Mouse (Mus musculus) testis, postnatal 14 days (tissue): Measurements from ENCODE around the gene Pcyt1a.
"Not testable (repeated sequence)": the region's sequence is repeated elsewhere in the genome, so short reads cannot be mapped to it uniquely, and the experiment has no call there.

Source experiments
- DNase-seq: peaks from one replicate; pipeline ENCODE4 v3.0.0; 2021; ENCODE audit warnings: low spot score

The Pcyt1a gene

DNA sequence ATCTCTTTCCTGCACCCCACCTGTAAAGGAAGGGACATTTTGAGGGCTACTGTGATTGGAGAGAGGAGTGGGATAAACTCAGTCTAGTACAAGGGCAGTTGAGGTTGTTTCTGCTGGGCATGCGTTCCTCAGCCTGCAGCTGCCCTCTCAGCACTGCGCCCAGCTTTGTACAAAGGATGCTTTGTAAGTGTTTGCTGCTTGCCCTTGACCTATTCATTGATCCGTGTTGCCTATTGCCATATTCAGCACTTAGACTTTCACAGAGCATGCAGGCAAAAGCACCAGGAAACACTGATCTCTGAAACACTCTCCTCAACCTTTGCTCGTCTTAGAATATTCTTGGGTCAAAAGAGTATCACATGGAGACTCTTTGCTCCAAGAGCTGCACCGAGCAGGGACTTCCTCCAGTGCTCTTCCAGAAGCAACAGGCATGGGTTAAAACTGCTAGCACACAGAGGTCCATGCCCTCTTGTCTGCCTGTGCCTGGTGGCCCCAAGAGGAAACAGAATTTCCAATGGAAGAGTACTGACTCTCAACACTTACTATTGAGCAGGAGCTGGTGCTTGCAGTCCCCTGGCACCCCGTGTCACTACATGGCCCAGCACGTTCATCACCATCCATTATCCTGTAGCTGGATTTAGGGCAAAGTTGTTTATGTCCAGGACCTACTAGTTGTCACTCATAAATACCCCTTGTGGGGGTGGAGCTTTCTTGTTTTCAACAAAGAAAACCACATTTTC lies 41.7 kb downstream of the Pcyt1a start:
- DNase-seq, result no peak

DNA sequence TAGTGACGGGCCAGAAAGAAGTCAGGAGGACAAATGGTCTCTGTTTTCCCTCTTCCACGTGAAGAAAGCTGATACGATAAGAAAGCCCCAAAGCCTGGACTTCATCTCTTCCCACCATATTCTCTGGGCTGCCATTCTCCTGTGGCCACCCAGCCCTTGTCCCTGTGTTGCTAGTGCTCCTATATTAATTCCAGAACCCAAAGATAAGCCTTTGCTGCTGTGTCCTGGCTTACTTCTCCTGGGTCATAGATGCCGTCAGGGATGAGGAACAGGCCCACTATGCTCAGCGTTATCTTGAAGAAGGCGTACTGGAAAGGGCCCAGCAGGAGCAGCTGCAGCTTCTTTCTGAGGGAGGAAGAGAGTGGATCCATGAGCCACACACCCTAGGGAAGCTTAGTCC lies 46.6 kb downstream of the Pcyt1a start:
- no peak for DNase-seq

GRCm38 (mm10) chr16:32479415-32479814 lies 48.7 kb downstream of the Pcyt1a start:
- DNase-seq, result no peak

GRCm38 (mm10) chr16:32484431-32484871 lies 53.7 kb downstream of the Pcyt1a start:
- no peak for DNase-seq

- no peak for DNase-seq
These were observed 54.5 kb downstream of the Pcyt1a start for GRCm38 (mm10) chr16:32485209-32485608.

DNA sequence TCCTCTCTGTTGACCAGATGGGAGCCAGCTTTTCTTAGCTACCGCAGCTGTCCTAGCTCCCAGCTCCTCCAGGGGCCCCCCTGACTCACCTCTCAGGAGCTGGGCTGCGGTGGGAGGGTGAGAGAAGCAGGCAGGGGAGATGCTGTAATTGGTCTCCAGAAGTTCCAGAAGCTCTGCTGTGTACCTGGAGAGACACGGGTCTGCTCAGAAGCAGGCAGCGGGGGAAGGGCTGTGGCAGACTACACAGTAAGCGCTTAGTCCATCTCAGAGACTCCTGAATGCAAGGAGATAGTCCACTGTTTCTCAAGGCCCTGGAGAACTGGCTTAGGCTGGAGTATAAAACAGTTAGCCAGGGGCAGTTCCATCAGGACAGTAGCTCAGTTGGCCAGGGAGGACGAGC lies 55.3 kb downstream of the Pcyt1a start:
- no peak for DNase-seq

DNA sequence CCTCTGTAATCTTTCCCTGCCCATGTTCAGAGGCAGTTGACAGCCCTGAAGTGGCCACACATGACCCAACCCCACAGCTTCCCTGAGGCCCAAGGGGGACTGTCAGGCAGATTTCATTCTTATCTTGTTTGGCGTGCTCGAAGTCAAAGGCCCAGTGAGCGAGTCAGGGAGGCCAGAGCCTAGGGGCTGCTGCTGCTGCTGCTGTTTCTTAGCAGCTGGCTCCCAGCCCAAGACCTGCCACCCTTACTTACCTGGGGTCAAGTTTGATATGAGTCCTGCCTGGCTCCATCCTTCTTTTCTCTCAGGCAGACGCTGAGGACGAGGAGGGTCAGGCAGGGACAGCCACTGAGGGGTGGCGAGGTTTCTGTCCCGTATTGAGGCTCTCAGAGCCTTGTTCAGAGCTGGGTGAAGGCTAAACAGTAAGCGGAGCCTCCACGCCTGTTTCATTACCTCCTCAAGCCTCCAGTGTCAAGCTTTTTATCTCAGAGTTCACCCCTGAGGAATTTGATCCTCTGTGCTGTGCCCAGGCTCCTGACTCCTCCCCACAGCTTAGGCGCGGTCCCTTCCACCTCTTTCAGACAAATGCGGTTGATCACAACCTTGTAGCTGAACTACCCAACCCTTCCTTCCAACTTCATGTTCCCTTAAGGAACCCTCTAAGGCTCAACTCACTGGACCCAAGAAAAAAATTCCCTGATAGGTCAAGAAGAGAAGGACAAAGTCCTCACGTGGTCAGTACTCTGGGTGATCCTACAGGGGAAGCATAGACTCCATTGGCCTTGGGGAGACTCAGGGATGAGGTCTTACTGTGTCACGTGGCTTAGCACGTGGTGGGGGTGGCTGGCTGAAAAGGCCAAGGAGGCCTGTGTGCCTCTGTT lies 56.8 kb downstream of the Pcyt1a start, which contains the start of gene Slc51a:
Gene Slc51a (minus strand): TSS at position 646 of the 878 bp plus-strand sequence.
- DNase-seq, result no peak

DNA sequence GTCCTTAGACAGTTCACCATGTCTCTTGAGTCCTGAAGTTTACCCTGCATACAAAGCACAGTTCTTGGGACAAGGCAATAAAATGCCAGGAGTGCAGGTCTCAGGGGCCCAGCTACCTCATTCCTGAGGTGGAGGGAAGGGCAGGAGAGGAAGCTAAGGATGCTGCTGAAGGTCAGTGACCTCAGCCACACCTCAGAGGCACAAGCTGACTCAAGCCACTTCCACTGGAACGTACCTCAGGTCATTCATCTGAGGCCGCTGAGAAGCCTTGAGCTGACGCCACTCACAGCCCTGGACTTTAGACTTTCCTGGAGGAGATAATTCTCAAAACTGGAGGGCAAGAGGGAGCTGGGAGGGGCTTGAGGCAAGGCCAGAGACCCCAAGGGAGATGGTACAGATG lies 58.2 kb downstream of the Pcyt1a start:
- no peak for DNase-seq

- DNase-seq, result not testable (repeated sequence)
These were observed 63.6 kb downstream of the Pcyt1a start for GRCm38 (mm10) chr16:32494371-32494770.

- DNase-seq, result no peak
These were observed 65.2 kb downstream of the Pcyt1a start, which contains the start of gene Zdhhc19 for GRCm38 (mm10) chr16:32495965-32496364. Gene Zdhhc19, plus strand, starts transcription at chr16:32496265.

DNA sequence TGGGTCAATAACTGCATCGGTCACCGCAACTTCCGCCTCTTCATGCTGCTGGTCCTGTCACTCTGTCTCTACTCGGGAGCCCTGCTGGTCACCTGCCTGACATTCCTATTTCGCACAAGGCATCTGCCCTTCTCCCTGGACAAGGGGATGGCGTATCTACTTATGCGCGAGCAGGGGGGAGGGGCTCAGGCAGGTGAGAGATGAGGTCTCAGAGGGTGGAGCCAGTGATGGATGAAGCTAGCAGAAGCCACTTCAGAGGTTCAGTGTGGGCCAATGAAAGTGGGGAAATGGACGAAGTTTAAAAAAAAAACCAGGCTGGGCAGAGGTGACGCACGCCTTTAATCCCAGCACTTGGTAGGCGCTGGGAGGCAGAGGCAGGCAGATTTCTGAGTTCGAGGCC lies 68.3 kb downstream of the Pcyt1a start:
- DNase-seq, result no peak

DNA sequence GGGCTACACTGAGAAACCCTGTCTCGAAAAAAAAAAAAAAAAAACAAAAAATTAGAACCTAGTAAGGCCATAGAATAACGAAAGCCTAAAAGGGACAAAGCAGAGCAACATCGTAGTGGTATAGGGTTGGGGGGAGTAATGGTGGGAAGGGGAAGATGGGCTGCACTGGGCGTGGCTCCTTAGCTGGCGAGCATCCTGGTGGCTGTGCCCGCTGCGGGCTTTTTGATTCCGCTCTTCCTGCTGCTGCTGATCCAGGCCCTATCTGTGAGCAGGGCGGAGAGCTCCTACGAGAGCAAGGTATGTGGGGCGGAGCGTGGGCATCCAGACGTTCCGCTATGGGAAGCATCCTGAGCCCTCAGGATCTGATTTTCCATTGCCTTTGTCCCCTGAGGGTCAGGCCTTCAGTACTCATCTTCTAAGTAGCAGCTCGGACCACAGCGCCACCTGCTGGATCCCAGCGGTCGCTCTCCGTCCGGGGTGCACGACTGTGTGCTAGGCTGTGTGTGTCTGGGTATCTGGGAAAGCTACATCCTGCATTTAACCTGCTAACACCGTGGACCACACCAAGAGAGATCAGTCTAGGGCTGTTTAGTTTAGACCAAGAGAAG lies 68.8 kb downstream of the Pcyt1a start:
- DNase-seq, result peak; percentile 85

DNA sequence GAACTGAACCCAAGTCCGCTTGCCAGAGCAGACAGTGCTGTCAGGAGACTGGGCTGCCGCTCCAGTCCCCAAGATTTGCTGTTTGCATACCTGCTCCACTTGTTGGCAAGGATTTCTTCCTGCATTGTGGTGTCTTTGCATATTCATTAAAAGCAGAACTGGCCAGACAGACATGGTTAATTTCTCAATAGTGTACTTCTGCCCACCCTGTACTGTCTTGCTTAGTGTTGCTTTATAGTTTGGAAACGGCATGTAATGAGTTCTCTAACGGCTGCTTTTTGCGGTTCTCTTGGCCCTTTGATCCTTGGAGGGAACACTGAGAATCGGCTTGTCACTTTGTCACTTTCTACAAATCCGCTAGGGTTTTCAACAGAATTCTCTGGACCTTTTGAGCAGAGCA lies 70.7 kb downstream of the Pcyt1a start:
- DNase-seq, result no peak

GRCm38 (mm10) chr16:32502621-32503335 lies 72.1 kb downstream of the Pcyt1a start:
- no peak for DNase-seq

DNA sequence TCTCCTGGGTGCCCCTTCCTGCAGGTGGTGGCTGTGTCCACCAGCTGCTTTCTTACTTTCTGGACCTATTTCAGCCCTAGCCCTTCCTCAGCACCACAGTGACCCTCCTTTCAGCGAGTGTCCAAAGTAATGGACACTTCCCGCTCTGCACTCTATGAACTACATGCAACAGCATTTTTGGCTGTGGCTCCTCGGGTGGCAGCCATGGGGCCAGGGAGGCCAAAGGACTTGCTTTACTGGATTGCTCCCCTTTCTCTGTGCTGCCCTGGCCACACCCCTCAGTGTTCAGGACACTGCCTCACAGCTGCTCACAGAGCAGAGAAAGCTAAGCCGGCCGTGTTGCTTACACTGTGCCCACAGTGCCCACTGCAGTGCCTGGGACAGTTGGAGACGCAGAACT lies 72.9 kb downstream of the Pcyt1a start:
- no peak for DNase-seq

DNA sequence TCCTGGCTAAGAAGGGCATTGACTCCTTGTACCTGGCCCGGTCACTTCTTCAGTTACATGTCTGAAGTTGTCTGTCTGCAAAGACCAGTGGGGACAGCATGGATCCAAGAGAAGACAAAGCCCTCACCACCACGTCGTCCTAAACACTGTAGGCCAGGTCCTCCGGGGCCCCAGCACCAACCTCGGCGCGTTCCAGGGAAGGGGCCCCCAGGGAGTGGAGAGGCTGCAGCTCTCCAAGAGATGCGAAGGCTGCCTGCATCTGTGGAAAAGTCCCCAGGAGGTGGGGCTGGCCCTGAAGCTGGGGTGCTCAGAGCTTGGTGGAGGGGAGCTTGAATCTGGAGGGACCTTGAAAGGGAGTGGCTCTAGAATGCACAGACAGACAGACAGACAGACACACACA lies 75.6 kb downstream of the Pcyt1a start:
- DNase-seq, result no peak

- no peak for DNase-seq
These were observed 76.1 kb downstream of the Pcyt1a start for GRCm38 (mm10) chr16:32506868-32507267.

GRCm38 (mm10) chr16:32507407-32507806 lies 76.7 kb downstream of the Pcyt1a start:
- peak; percentile 41 for DNase-seq

- no peak for DNase-seq
These were observed 77.3 kb downstream of the Pcyt1a start for GRCm38 (mm10) chr16:32508035-32508434.

GRCm38 (mm10) chr16:32508506-32509065 lies 77.9 kb downstream of the Pcyt1a start:
- DNase-seq, result no peak

GRCm38 (mm10) chr16:32509066-32509942 lies 78.6 kb downstream of the Pcyt1a start:
- DNase-seq, result no peak
